Mouse (Mus musculus): ENCODE measurements at regions not wholly inside any gene's neighbourhood (a gene's known extent, or its start where the extent isn't known, plus 50 kb on each side); places are given as distances from the start of the nearest gene placed in this dataset.

- no peak for TF ChIP-seq POLR2A (IDR thresholded peaks at IDR 0.05; ENCODE audit: borderline replicate concordance, insufficient read depth, low read length)
- TF ChIP-seq CTCF (IDR thresholded peaks at IDR 0.05; ENCODE audit: borderline replicate concordance, insufficient read depth, low read depth, low read length) = no peak
Measured at GRCm38 (mm10) chr16:86806374-86806773, 547.6 kb upstream of the N6amt1 start.
